Mouse (Mus musculus) T-helper 17 cell (primary cell): Measurements from ENCODE around the gene Impg1.

Experiments
- in situ Hi-C, 2 experiments: fragments of 300-600 bp; cut with MboI, MseI; formaldehyde crosslinking; loops; 1 replicate in 1 of 2; 2 replicates in 1 of 2; pipeline ENCODE4 v1.15.1; 2025; ENCODE audit warnings: high pct_unique_total_duplicates in 2 of 2

The Impg1 gene

DNA sequence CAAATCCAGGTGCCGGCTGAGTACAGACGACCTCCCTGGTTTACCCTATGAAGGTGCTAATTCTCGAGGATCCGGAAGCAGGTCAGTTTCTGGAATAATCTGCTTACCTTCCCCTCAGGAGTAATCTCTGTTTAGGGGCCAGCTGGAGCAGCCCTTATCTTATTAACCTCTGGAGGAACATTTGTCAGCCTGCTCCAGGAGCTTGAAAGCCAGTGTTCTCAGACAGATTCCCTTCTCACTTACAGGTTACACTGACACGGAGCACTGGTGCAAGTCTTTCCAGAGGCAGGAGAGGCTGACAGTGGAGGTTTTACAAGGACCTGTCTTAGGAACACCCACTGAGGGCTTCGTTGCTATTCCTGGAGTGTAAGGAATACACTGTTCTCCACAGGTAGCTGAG lies at the start of gene Impg1:
Gene Impg1 (minus strand): TSS at position 101 of the 400 bp plus-strand sequence.
- in situ Hi-C loops = no loop called here

DNA sequence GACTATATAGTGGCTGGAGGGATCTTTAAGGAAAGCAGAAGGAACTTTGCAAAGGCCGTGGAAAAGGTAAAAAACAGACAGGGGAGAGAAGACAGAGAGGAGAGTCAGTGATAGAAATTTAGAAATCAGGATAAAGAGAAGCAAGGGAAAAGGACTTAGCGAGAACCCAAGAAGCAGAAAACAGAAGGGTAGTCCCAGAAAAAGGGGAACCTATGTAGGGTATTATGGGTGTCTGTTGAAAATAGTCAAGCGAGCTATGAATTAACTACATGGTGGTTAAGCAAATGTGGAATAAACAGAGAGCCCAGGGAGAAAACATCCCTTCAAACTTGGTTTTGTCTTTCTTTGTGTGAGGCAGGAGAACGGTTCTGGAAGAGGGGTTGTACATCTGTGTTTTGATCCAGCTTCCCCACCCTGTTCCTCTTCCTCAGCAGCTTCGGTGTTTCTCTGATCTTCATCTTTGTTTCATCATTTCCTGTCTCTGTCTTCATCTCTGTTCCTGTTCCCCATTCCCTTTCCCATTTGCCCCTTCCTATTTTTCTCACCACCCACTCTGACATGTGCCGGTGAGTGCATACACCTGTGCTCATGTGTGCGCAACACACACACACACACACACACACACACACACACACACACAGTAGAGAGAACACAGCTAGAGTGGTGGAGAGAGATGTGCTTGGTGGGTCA lies 44.3 kb upstream of the Impg1 start:
- in situ Hi-C loops = no loop called here

DNA sequence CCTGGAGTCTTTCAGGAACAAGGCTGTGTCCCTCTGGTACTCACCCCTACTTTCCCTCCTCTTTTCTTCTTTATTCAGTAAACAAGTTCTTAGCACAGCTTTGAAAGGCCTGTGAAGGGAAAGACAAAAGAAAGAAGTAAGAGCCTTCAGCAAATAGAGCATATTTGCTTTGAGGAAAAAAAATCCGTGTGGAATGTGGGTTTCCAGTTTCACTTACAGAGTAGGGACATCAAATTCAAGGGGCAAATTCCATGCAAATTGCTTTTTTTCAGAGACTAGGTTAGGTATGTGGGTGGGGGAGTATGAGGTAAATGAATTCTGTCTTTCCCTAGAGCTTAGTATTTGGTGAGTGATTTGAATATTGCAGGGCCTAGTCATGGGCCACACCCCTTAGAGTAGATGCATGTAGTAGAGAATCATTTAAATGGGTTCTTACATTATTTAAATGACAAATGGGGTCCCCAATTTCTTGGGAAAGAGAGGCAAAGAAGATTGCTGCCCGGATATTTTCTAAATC lies 39.3 kb upstream of the Impg1 start:
- in situ Hi-C loops = no loop called here

DNA sequence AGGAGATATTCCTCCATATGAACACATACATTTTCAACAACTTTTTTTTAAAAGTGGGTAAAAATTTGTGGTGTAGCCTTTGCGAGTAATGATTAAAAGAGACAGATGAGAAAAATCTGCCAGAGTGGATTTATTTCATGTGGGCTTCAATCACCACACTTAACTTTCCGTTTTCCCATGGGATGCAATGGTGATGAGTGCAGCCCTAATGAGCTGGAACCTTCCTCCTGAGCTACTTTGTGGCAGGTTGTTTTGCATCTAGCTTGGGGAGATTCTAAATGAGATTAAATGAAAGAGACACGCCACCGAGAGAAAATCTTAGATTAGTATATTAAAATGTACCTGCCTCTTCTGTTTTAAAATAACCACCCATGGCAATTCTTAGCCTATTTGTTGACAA lies 26.3 kb upstream of the Impg1 start:
- in situ Hi-C loops = no loop called here

DNA sequence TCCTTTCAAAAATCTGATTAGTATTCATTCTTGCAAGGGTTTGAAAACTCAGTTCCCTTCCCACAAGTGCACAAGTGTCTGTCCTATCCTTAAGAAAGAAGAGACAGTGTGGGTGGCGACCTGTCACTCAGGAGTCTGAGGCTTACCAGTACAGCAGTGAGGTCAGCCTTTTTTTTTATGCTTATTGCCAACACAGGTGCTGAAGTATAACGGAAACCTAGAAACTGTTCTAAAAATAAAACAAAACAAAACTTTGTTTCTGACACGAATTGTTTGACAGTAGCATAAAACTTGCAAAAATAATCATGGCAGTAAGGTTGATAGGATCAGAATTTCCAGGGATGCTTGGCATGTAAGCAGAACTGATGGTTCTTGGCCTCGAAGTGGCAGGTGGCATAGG lies 4.9 kb downstream of the Impg1 start:
- in situ Hi-C loops = no loop called here

DNA sequence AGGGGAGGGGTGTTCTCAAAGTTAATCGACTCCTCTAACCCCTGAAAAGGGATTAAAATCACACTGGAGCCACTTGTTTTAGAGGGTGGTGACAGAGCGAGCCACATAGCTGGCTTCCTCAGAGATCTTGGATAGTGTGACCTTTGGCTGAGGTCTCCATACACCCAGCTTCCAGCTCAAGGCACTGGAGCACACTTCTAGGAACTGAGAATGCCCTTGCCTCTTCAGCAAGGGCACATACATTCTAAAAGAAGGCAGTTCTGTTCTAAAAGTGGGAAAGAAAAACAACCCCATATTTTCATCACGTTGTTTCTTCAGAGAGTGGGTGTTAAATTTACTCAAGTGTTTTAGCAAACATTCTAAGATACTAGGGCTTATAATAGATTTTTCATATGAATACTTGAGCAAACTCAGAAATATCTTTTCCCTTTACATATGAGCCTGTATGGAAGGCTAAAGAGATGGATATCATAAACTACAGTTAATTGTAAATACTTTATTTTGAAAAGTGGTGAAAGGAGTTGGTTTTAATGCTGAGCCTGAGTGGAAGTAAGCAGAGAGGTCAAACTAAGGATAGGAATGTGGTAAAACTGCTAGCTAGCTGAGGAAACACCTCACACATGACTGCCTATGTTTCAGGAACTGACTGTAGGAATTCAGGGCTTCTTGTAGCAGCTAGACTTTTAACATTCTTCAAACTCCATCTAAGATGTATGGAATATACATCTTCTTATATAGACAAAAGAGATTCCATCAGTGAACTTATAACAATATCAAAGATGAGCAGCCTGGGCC lies 14.6 kb downstream of the Impg1 start:
- in situ Hi-C loops = loop anchor here in 1 of 2 experiments (10.0 kb wide), 1 partner anchor 66 kb away; no protein-coding TSS in a partner anchor

DNA sequence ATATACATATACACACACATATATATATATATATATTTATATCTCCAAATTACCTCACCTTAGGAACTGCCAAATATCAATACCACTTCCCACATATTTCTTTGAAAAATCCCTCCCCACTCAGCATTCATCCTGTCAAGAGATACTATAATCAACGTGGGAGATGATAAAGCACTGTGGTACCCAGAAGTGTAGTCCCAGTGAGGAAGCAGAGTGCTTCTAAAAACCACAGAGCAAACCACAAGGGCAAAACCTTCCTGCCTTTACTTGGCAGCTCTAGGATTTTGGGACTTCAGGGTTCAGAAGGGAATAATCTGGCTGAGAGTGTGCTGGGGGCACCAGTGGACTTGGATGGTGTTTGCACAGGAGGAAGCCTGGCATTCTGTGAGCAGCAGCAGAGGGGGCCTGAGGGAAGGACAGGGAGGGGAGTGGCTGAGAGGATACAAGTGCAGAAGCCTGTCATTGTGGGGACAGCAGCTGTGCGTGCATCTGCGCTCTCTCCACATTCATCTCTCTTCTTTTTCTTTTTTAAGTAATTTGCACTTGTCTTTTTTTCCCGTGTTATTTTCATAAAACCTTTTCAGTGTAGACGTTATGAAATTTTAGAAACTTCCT lies 24.1 kb downstream of the Impg1 start:
- in situ Hi-C loops = loop anchor here in 1 of 2 experiments (5.0 kb wide), 1 partner anchor 34 kb away; no protein-coding TSS in a partner anchor

DNA sequence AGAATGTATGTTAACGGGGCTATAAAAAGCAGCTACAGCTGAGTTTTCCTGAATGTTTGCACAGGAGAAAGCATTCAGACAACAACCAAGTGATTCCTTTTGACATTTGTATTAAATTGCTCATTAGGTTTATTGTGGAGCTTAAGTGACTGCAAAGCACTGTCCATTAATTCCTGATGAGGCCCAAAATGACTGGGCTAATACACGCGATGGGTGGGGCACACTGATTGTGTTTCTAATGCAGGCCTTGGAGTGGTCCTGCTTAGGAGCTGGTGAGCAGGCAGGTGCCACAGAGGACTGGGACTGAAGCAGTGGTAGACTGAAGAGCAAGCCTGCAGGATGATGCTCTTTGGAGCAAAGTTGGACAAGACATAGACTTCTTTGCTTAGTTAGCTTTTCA lies 73.9 kb downstream of the Impg1 start:
- in situ Hi-C loops = no loop called here

DNA sequence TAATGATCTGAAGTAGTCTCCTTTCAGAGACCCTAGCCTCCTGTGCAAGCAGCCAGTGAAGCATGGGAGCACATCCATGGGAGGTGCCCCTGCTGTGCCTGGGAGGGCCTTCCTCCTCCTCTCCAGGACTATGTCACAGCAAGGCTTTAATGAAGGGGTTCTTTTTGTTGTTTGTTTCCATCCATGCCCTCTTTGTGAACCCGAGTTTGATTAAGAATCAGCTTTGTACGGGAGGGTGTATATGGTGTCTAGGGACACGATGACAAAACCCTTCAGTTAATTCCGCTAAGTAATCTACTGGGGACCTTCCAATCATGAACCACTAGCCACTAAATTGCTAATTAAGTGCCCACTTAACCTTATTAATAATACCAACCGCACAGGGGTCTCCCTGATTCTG lies 74.3 kb downstream of the Impg1 start:
- in situ Hi-C loops = no loop called here

DNA sequence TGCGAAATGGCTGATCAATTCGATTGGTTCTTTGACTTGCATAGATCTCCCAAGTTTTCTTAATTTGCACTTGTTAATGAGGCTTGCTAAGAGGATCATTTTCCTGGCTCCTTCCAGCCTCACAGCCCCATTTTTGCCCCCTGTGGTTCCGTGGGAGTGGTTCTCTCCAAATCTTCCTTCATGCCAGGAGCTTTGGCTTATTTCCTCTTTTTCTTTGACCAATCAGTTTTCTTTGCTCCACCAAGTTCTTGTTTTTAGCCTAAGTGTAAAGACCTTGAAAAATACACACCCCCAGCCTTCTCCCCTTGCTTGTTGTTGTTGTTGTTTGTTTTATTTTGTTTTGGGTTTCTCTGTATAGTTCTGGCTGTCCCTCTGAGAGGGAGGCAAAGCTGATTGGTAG lies 77.4 kb downstream of the Impg1 start:
- in situ Hi-C loops = loop anchor here in 1 of 2 experiments (10.0 kb wide), 1 partner anchor 67 kb away; no protein-coding TSS in a partner anchor

DNA sequence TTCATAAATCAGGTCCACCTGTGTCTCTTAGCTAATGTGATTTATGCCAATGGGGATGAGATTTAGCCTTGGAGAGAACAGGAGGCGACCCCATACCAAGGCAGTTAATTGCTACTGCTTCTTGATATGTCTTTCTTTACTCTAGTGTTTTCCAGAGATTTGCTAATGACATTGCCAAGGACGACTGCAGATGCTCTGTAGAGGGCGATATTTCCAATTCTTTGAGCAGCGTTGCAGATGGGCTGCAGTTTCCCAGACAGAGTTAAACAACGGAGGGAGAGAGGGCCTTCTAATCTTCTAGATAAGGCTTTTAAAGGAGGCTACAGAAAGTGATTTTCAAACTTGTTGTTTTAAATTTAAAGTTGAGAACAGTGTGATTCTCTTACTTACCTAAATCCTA lies 78.8 kb downstream of the Impg1 start:
- in situ Hi-C loops = loop anchor here in 1 of 2 experiments (10.0 kb wide), 1 partner anchor 68 kb away; no protein-coding TSS in a partner anchor

DNA sequence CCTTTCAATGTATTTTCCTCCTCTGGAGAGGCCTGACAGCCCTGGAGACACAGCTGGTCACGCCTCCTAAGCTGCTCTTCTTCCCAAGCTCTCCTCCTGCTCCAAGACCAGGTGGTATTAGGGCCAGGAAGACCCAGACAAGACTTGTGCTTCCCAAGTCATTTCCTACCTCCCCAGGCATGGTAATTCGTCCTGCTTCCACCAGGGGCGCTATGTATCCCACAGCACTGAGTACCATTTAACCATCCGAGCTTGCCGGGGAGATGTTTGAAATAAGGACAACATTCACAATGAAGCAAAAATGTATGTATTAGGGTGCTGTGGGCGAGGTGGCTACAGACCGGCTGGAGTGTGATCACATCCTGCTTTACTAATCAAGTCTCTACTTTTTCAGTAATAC lies 79.3 kb downstream of the Impg1 start:
- in situ Hi-C loops = loop anchor here in 1 of 2 experiments (10.0 kb wide), 1 partner anchor 69 kb away; no protein-coding TSS in a partner anchor

DNA sequence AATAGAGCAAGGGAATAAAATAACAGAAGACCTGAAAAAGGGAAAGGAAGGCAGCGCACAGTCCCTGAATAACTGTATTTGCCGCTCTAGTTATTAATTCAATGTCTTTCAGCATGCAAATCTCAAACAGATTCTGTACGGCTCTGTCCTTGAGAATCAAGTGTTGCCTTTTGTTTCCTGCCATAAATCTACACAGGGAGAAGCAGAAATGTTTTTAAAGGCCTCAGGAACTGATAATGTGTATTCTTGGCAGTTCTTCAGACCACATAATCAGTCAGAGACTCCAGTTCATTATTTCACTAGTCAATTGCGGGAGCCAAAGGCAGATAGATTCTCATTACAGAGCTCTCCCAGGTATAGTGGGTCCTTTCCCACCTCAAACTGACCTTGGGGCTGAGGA lies 82.6 kb downstream of the Impg1 start:
- in situ Hi-C loops = loop anchor here (5.0 to 10.0 kb wide), 2 partner anchors 72 to 975 kb away; no protein-coding TSS in a partner anchor

DNA sequence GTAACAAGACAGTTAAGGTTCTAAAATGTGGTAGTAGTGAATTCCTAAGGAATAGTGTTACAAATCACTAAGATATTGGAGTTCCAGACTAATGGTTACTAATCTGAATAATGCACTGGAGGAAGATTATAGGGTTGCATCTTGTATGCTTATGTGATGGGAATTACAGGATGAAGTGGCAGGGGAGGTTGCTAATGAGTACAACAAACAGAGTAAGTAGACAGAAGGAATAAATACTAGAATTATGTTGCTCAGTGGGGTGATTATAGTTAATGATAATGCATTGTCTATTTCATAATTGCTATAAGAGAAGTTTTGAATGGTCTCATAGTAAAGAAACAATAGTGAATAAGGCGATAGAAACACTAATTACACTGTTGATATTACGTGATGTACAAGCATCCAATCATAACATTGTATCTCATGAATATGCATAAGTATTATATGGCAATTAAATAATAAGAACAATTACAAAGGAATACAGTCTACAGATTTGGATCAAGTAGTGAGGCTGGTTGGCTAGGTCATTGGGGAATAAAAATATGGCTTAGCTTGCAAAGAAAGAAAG lies 85.1 kb downstream of the Impg1 start:
- in situ Hi-C loops = loop anchor here (5.0 to 10.0 kb wide), 2 partner anchors 75 to 977 kb away; no protein-coding TSS in a partner anchor

DNA sequence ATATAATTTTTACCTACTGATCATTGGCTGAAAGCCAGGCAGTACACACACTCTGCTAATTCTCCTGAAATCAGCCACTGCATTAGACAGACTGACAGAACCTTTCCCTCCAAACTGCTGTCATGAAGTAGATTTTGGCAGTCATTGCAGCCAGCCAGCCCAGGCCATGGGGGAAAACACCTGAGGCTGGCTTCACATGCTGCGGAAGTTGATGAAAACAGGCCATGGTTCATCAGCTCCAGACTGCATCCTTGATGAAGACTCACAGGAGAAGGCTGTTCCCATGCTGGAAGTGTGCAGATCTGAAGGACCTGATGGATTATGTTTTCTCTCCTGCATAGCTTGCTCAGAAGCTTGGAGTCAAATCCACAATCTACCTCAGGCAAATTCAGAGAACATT lies 91.2 kb downstream of the Impg1 start:
- in situ Hi-C loops = no loop called here

DNA sequence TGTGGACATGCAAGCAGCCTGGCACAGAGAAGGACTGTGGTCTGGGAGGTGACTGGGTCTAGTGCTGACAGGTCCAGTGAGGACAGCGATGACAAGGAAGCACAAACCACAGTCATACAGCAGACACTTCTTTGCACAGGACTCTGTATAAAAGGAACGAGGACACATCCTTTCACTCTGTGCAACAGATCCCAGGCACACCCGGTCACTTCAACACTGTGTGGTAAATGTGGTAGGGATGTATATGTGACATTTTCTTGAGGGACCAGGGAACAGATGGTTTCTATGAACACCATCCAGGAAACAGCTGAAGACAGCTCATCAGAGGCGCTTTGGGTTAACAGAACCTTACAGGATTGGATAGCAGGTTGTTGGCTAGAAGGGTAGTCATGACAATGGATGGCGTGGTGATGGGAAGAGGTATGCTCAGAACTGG lies 92.0 kb downstream of the Impg1 start:
- in situ Hi-C loops = no loop called here

DNA sequence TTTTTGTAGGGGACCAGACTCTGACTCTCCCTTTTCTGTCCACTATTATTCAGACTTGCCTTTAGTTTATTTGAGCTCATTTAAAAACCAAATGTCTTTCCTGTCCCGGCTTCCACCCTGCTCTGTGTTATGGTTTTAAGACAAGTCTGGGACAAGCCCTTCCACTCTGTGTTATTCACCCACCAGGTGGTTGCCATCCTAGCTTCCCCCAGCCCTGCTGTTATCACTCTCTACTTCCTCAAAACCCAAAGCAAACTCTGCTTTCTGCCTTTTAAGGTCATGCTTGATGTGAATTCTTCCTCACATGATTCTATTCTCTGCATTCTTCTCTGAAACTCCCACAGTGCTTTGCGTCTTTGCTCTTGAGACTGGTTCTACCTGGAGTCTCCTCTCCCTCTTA lies 96.6 kb downstream of the Impg1 start:
- in situ Hi-C loops = no loop called here

DNA sequence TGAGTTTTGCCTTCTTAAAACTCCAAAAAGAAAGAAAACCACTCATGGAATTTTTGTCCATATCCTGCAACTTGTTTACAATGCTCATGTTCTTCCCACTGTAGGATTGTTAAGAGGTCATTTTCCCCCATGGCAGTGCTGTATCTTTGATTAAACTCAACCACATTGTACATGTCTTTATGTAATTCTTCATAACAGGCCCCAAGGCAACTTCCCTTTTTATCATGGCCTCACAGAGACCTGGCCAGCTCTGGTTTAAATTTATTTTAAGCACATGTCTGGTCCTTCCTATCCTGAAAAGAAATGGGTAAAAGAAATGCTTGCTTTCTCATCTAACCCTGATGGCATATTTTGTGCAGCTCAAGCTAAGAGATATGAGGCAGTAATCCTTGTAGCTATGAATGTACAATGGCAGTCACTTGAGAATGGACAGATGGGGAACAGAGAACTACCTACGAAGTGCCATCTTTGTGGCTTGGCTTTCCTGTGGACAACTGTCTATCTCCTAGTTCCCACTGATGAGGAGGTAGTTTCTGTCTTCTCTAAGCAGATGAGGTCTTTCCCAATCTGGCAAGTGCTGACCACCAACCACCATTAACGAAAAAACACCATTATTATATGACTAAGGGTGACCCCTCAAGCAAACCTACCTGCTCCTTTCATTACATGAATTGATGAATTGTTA lies 97.6 kb downstream of the Impg1 start:
- in situ Hi-C loops = no loop called here

DNA sequence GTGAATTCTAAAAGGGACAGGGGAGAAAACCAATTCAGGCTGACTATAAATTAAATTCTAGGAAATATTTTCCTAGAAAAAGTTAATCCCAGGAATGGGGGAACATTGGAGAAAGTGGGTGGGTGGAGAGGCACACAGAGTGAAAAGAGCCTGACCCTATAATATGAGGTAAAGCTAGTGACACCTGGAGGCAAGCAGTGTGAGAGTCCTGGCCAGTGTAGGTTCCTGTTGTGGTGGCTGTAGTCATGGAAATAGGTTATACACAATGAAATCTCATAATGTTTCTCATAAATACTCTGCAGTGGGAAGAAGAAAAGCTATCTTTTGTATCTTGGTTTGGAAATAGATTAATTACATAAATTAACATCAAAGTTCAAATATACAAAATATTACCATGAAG lies 105.2 kb downstream of the Impg1 start:
- in situ Hi-C loops = no loop called here

DNA sequence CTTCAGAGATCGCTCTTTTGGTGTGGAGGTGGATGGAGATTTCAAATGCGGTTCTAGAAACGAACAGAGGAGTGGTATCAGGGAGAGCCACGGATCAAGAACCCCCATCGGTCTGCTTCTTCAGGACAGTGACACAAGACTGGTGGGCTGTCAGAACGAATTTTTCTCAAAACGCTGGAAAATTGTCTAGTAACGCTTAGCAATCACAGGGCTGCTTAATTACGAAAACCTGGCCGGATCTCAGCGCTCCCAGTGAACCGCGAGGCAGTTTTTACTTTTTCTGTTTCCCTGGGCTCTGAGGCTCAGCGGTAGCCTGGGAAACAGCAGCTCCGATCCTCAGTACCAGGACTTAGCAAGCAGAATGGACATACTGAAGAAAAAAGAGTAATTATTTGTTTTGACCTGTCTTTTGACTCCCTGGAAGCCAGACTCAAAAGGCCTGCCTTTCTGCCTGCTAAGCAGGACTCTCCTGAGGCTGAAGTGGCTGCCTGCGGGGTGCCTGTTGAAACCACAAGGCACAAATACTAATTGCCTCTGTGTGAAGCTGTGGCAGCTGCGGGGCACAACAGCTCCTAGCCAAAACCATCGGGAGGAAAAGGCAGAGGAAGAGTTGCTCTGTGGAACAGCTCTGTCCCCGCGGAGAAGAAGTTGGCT lies 113.5 kb downstream of the Impg1 start:
- in situ Hi-C loops = no loop called here
